Mouse (Mus musculus): ENCODE data around the gene Scaper.

GRCm38 (mm10) chr9:55545556-55546175 is 392.3 kb downstream of the Scaper start:
- TF ChIP-seq CTCF (IDR thresholded peaks at IDR 0.05; ENCODE audit: extremely low read depth, insufficient read depth, insufficient read length, insufficient replicate concordance) (no peak), POLR2A (IDR thresholded peaks at IDR 0.05; ENCODE audit: low read depth, low read length) (no peak)

All from spleen, adult 2 months (tissue).